Mouse (Mus musculus) heart, adult 2 months (tissue): ENCODE data around the gene Ints11. TPM values are rescaled to one million over a fixed set of nuclear protein-coding genes. Genes with fewer than 3 reads are reported as not detected.

Source experiments
- DNase-seq, 2 experiments: peaks; one replicate each; pipeline ENCODE4 v3.0.0; 2021
- H3K27ac ChIP-seq: fragments of 200-600 bp; 2 replicates; pipeline ENCODE4 v1.8.1; 2022
- H3K27me3 ChIP-seq: fragments of 200-500 bp; 2 replicates; pipeline ENCODE4 v1.6.1; 2012; ENCODE audit warnings: mild to moderate bottlenecking, low read length, inconsistent platforms, mixed read lengths; ENCODE audit not compliant: control insufficient read depth, insufficient read depth
- H3K36me3 ChIP-seq: fragments of 200-500 bp; 2 replicates; pipeline ENCODE4 v1.6.1; 2012; ENCODE audit warnings: low read length, inconsistent platforms; ENCODE audit not compliant: control insufficient read depth, insufficient read depth
- H3K4me1 ChIP-seq: fragments of 200-500 bp; 2 replicates; pipeline ENCODE4 v1.6.1; 2011; ENCODE audit warnings: low read length; ENCODE audit not compliant: control insufficient read depth, insufficient read depth
- H3K4me3 ChIP-seq: fragments of 200-600 bp; 2 replicates; pipeline ENCODE4 v1.8.1; 2022
- H3K79me2 ChIP-seq: fragments of 200-500 bp; replicated peaks from 2 replicates; pipeline ENCODE4 v1.6.1; 2012; ENCODE audit warnings: mild to moderate bottlenecking, inconsistent platforms, low read length, moderate library complexity, mixed read lengths; ENCODE audit not compliant: control insufficient read depth, insufficient read depth
- H3K9ac ChIP-seq: fragments of 200-500 bp; 2 replicates; pipeline ENCODE4 v1.6.1; 2012; ENCODE audit warnings: low read depth, mild to moderate bottlenecking, control low read depth, inconsistent platforms, low read length, mixed read lengths
- CTCF ChIP-seq: fragments of 200-600 bp; IDR thresholded peaks from 2 replicates; pipeline ENCODE4 v1.8.1; 2022; ENCODE audit warnings: antibody characterized with exemption, mild to moderate bottlenecking, moderate library complexity
- EP300 ChIP-seq: fragments of 200-500 bp; IDR thresholded peaks from 2 replicates; pipeline ENCODE4 v1.6.1; 2011; ENCODE audit warnings: low read depth, low read length, control low read depth; ENCODE audit not compliant: insufficient read depth
- POLR2A ChIP-seq: fragments of 200-500 bp; IDR thresholded peaks from 2 replicates; pipeline ENCODE4 v1.6.1; 2011; ENCODE audit warnings: mild to moderate bottlenecking, low read depth, low read length, control low read depth; ENCODE audit not compliant: insufficient read depth
- WGBS: fragments of 180-500 bp; shearing (Covaris S2); methylation state at CpG from one replicate; pipeline ENCODE4 v1.1.7; 2018; 5-methylcytosine and 5-hydroxymethylcytosine counted together
- intact Hi-C: fragments of 180-260 bp; cut with DNase I; formaldehyde crosslinking; loops from one replicate; pipeline ENCODE4 v1.15.1; 2025
- microRNA-seq, 2 experiments: library from miRNA; unstranded; fragments of <30 nt; microRNA quantifications; one replicate each; pipeline ENCODE4 v1.2.0; 2021
- polyA plus RNA-seq: library from polyadenylated mRNA; depleted of rRNA; stranded (reverse); fragments of >200 nt; gene quantifications from 2 replicates; pipeline ENCODE4 v1.2.3, GENCODE M21; 2012; rRNA removed
- total RNA-seq, 2 experiments: library from RNA; stranded (reverse); gene quantifications; 2 replicates each; pipeline ENCODE4 v1.2.3; 2021

Gene Ints11
- total and polyA plus RNA-seq, 3 experiments: 15.3 to 17.4 (median 15.8) TPM

DNA sequence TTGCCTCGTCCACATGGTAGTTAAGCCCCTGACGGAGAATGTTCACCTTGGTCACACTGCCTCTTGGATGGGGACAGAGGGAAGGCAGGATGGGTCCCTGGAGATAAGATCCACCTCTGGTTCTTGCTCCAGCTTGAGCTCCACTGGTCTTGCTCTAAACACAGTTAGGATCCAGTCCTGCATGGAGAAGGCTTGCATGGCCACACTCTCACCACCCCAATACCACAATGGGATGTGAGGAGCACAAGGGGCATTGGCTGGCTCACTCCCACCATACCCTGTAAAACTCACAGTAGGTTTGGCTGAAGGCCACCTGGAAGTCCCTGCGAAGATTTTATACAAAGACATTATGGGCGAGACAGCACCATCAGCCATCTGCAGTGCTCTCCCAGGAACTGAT, 39.4 kb downstream of the Ints11 start:
- Histone ChIP-seq H3K9ac (no peak overlapping the region), H3K27me3 (no peaks in the 10 kb centered on the region), H3K27ac (no peak overlapping the region), H3K4me1 (no peaks in the 10 kb centered on the region), H3K79me2 (no peaks in the 10 kb centered on the region), H3K4me3 (no peak overlapping the region), H3K36me3 (no peaks in the 10 kb centered on the region)
- no peak for TF ChIP-seq CTCF
- DNase-seq: peak in 1 of 2 experiments; percentile 16
- intact Hi-C loops: no loop called here
- WGBS: 87% methylated on average over 4 of the region's 4 CpGs

DNA sequence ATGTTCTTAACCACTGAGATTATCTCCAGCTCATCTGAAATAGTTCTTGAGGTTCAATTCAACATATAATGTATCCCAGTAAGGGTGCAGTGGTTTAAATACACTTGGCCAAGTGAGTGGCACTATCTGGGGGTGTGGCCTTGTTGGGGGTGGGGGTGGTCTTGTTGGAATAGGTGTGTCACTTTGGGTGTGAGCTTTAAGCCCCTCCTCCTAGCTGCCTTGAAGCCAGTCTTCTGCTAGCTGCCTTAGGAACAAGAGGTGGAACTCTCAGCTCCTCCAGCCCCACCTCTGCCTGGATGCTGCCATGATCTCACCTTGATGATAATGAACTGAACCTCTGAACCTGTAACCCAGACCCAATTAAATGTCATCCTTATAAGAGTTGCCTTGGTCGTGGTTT, 62.7 kb downstream of the Ints11 start:
- DNase-seq: no peak
- Histone ChIP-seq H3K27me3 (no peaks in the 10 kb centered on the region), H3K27ac (no peak overlapping the region), H3K36me3 (no peaks in the 10 kb centered on the region), H3K4me3 (no peak overlapping the region), H3K4me1 (no peaks in the 10 kb centered on the region), H3K9ac (no peak overlapping the region), H3K79me2 (no peaks in the 10 kb centered on the region)
- WGBS: 65% methylated on average over 1 of the region's 1 CpGs
- TF ChIP-seq POLR2A: no peak
- TF ChIP-seq CTCF: no peak
- no peak for TF ChIP-seq EP300
- intact Hi-C loops: no loop called here

Small RNA genes within 50 kb of the gene (microRNA-seq; reads per million reads assigned to microRNA genes)
- gene Gm22991: 0 reads per million in 2 experiments

Other genes starting within 250 kb of the Ints11 start
- 10 to 100 TPM; 29.3 to 30.2 TPM for gene Cdk11b, start 244.7 kb upstream of the Ints11 start, total RNA-seq
- gene Cdk11b, start 244.7 kb upstream of the Ints11 start, polyA plus RNA-seq: 17.4 and 20.5 TPM in 2 replicates
- gene Gm10563, start 224.1 kb upstream of the Ints11 start, total RNA-seq: not detected
- gene Gm10563, start 224.1 kb upstream of the Ints11 start, polyA plus RNA-seq: not detected in 2 replicates
- gene Mmp23, start 216.2 kb upstream of the Ints11 start, total RNA-seq: 1 to 10 TPM; 7.3 to 7.5 TPM
- gene Mmp23, start 216.2 kb upstream of the Ints11 start, polyA plus RNA-seq: 20.7 and 27.0 TPM in 2 replicates
- gene Mib2, start 200.3 kb upstream of the Ints11 start, total RNA-seq: 10 to 100 TPM; 24.9 to 25.7 TPM
- gene Mib2, start 200.3 kb upstream of the Ints11 start, polyA plus RNA-seq: 35.8 and 38.2 TPM in 2 replicates
- 1 to 10 TPM; 1.2 to 1.5 TPM for gene Fndc10, start 175.2 kb upstream of the Ints11 start, total RNA-seq
- gene Fndc10, start 175.2 kb upstream of the Ints11 start, polyA plus RNA-seq: 3.5 and 3.9 TPM in 2 replicates
- gene Ssu72, start 164.7 kb upstream of the Ints11 start, total RNA-seq: 10 to 100 TPM; 43.6 to 51.6 TPM
- 51.7 and 60.9 TPM in 2 replicates for gene Ssu72, start 164.7 kb upstream of the Ints11 start, polyA plus RNA-seq
- gene Tmem240, start 134.7 kb upstream of the Ints11 start, total RNA-seq: under 1 TPM; 0.26 to 0.32 TPM
- gene Tmem240, start 134.7 kb upstream of the Ints11 start, polyA plus RNA-seq: 0.33 and 0.59 TPM in 2 replicates
- gene Atad3a, start 108.5 kb upstream of the Ints11 start, total RNA-seq: 10 to 100 TPM; 42.3 to 47.7 TPM
- 83.7 and 85.4 TPM in 2 replicates for gene Atad3a, start 108.5 kb upstream of the Ints11 start, polyA plus RNA-seq
- gene Vwa1, start 94.8 kb upstream of the Ints11 start, total RNA-seq: 1 to 10 TPM; 6.4 to 9.8 TPM
- 14.4 and 21.7 TPM in 2 replicates for gene Vwa1, start 94.8 kb upstream of the Ints11 start, polyA plus RNA-seq
- 1 to 10 TPM in 1 of 2 experiments, under 1 TPM in 1; 0.84 to 1.1 TPM for gene Tmem88b, start 83.7 kb upstream of the Ints11 start, total RNA-seq
- 0.96 and 2.0 TPM in 2 replicates for gene Tmem88b, start 83.7 kb upstream of the Ints11 start, polyA plus RNA-seq
- not detected for gene Ankrd65, start 79.1 kb upstream of the Ints11 start, total RNA-seq
- 0.41 TPM in 1 of 2 replicates, not detected in the other for gene Ankrd65, start 79.1 kb upstream of the Ints11 start, polyA plus RNA-seq
- gene Mrpl20, start 66.7 kb upstream of the Ints11 start, total RNA-seq: 10 to 100 TPM; 69.9 to 77.9 TPM
- gene Mrpl20, start 66.7 kb upstream of the Ints11 start, polyA plus RNA-seq: 49.6 and 50.7 TPM in 2 replicates
- 10 to 100 TPM; 26.6 to 27.4 TPM for gene Ccnl2, start 57.1 kb upstream of the Ints11 start, total RNA-seq
- 46.0 and 69.4 TPM in 2 replicates for gene Ccnl2, start 57.1 kb upstream of the Ints11 start, polyA plus RNA-seq
- gene Aurkaip1, start 38.3 kb upstream of the Ints11 start, total RNA-seq: 100 to 1,000 TPM in 1 of 2 experiments, 10 to 100 TPM in 1; 99.2 to 117 TPM
- 106 and 125 TPM in 2 replicates for gene Aurkaip1, start 38.3 kb upstream of the Ints11 start, polyA plus RNA-seq
- gene Mxra8, start 29.9 kb upstream of the Ints11 start, total RNA-seq: 10 to 100 TPM; 26.7 to 31.9 TPM
- gene Mxra8, start 29.9 kb upstream of the Ints11 start, polyA plus RNA-seq: 84.7 and 118 TPM in 2 replicates
- gene Dvl1, start 22.1 kb upstream of the Ints11 start, total RNA-seq: 10 to 100 TPM; 46.3 to 47.3 TPM
- gene Dvl1, start 22.1 kb upstream of the Ints11 start, polyA plus RNA-seq: 62.7 and 64.7 TPM in 2 replicates
- under 1 TPM; 0.13 to 0.16 TPM for gene Tas1r3, start 6.2 kb upstream of the Ints11 start, total RNA-seq
- 0.32 and 0.35 TPM in 2 replicates for gene Tas1r3, start 6.2 kb upstream of the Ints11 start, polyA plus RNA-seq
- 1 to 10 TPM; 5.1 to 6.9 TPM for gene Cptp, start 106 bp upstream of the Ints11 start, total RNA-seq
- gene Cptp, start 106 bp upstream of the Ints11 start, polyA plus RNA-seq: 8.9 and 12.4 TPM in 2 replicates
- gene Pusl1, start 22.2 kb downstream of the Ints11 start, total RNA-seq: 10 to 100 TPM in 1 of 2 experiments, 1 to 10 TPM in 1; 9.4 to 10.1 TPM
- 19.9 and 31.3 TPM in 2 replicates for gene Pusl1, start 22.2 kb downstream of the Ints11 start, polyA plus RNA-seq
- gene Acap3, start 22.3 kb downstream of the Ints11 start, total RNA-seq: 10 to 100 TPM in 1 of 2 experiments, 1 to 10 TPM in 1; 9.7 to 11.3 TPM
- 19.2 and 20.0 TPM in 2 replicates for gene Acap3, start 22.3 kb downstream of the Ints11 start, polyA plus RNA-seq
- gene Ube2j2, start 74.3 kb downstream of the Ints11 start, total RNA-seq: 10 to 100 TPM; 55.8 to 56.7 TPM
- 29.7 and 35.3 TPM in 2 replicates for gene Ube2j2, start 74.3 kb downstream of the Ints11 start, polyA plus RNA-seq
- gene C1qtnf12, start 92.8 kb downstream of the Ints11 start, total RNA-seq: 10 to 100 TPM; 16.6 to 17.9 TPM
- gene C1qtnf12, start 92.8 kb downstream of the Ints11 start, polyA plus RNA-seq: 17.2 and 21.8 TPM in 2 replicates
- gene B3galt6, start 123.1 kb downstream of the Ints11 start, total RNA-seq: 1 to 10 TPM; 2.5 to 3.0 TPM
- gene B3galt6, start 123.1 kb downstream of the Ints11 start, polyA plus RNA-seq: 2.7 and 3.6 TPM in 2 replicates
- gene Sdf4, start 123.3 kb downstream of the Ints11 start, total RNA-seq: 10 to 100 TPM; 79.2 to 91.0 TPM
- gene Sdf4, start 123.3 kb downstream of the Ints11 start, polyA plus RNA-seq: 23.7 and 37.1 TPM in 2 replicates
- not detected for gene Tnfrsf4, start 144.3 kb downstream of the Ints11 start, total RNA-seq
- 1.1 and 1.4 TPM in 2 replicates for gene Tnfrsf4, start 144.3 kb downstream of the Ints11 start, polyA plus RNA-seq
- under 1 TPM in 1 of 2 experiments, not detected in 1; 0.31 TPM for gene Tnfrsf18, start 156.6 kb downstream of the Ints11 start, total RNA-seq
- 0.80 and 0.82 TPM in 2 replicates for gene Tnfrsf18, start 156.6 kb downstream of the Ints11 start, polyA plus RNA-seq
- gene Ttll10, start 189.9 kb downstream of the Ints11 start, total RNA-seq: not detected
- gene Ttll10, start 189.9 kb downstream of the Ints11 start, polyA plus RNA-seq: 0.32 and 1.1 TPM in 2 replicates
- gene 9430015G10Rik, start 240.4 kb downstream of the Ints11 start, total RNA-seq: 1 to 10 TPM; 1.7 to 3.5 TPM
- gene 9430015G10Rik, start 240.4 kb downstream of the Ints11 start, polyA plus RNA-seq: 5.9 and 7.5 TPM in 2 replicates